Mouse (Mus musculus): ENCODE results near the gene Rxfp1.

GRCm38 (mm10) chr3:79703135-79703534 lies 34.5 kb downstream of the Rxfp1 start:
- TF ChIP-seq TCF12 (IDR thresholded peaks at IDR 0.05; ENCODE audit: insufficient read depth, poor library complexity, severe bottlenecking) (no peak), E2F4 (IDR thresholded peaks at IDR 0.05; ENCODE audit: insufficient read depth) (no peak), POLR2A (IDR thresholded peaks at IDR 0.05; ENCODE audit: insufficient read length, low read depth) (no peak), MYOG (IDR thresholded peaks at IDR 0.05; ENCODE audit: control insufficient read depth in 1 of 3, insufficient read depth in 1 of 3, insufficient read length in 2 of 3, low read depth in 2 of 3) (no peak), USF1 (IDR thresholded peaks at IDR 0.05; ENCODE audit: low read depth) (no peak), MAX (IDR thresholded peaks at IDR 0.05; ENCODE audit: low read depth) (no peak), MYOD1 (IDR thresholded peaks at IDR 0.05; ENCODE audit: control insufficient read depth in 1 of 3, insufficient read length in 2 of 3, low read depth in 2 of 3) (no peak), TCF3 (IDR thresholded peaks at IDR 0.05; ENCODE audit: insufficient read length, low read depth) (no peak), SRF (IDR thresholded peaks at IDR 0.05; ENCODE audit: control insufficient read depth, insufficient read length, low read depth) (no peak)

Data from myocyte (in vitro differentiated cells).